Mouse (Mus musculus): ENCODE measurements at regions not wholly inside any gene's neighbourhood (a gene's known extent, or its start where the extent isn't known, plus 50 kb on each side); places are given as distances from the start of the nearest gene placed in this dataset.

DNA sequence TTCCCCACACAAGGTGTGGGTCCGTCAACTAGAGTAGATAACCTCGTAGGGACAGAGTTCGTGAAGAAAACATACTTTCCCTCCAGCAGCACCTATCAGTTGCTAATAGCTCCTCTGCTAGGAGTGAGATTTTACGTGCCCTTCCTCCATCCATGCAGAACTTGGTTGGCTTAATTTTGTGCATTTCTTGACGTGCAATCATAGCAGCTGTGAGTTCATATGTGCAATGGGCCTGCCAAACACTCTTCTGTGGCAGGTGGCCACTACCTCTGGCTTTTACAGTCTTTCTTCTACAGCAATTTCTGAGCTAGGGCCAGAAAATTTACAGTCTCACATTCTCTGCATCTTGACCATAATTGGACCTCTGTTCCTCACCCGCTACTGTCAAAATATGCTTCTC, 161.9 kb upstream of the Btg1 start:
- Histone ChIP-seq H3K27me3 (replicated peaks; ENCODE audit: control insufficient read depth, insufficient read depth, low read length) (no peaks in the 10 kb centered on the region), H3K36me3 (ENCODE audit: control insufficient read depth, insufficient read depth, low read length) (no peaks in the 10 kb centered on the region), H3K4me2 (ENCODE audit: low read depth, low read length) (no peak overlapping the region), H3K4me3 (ENCODE audit: low read length) (no peak overlapping the region), H3K27ac (ENCODE audit: low read length) (no peak overlapping the region), H3K4me1 (ENCODE audit: control insufficient read depth, insufficient read depth, low read length) (no peaks in the 10 kb centered on the region), H3K9me3 (ENCODE audit: control insufficient read depth, low read length) (0 out of 2 replicates have a peak, but pooled peaks cover 3% of the 10 kb centered on the region), H3K9ac (ENCODE audit: low read depth, low read length) (no peak overlapping the region)
- 87% methylated on average over 6 of the region's 6 CpGs for WGBS
- no peak for ATAC-seq

DNA sequence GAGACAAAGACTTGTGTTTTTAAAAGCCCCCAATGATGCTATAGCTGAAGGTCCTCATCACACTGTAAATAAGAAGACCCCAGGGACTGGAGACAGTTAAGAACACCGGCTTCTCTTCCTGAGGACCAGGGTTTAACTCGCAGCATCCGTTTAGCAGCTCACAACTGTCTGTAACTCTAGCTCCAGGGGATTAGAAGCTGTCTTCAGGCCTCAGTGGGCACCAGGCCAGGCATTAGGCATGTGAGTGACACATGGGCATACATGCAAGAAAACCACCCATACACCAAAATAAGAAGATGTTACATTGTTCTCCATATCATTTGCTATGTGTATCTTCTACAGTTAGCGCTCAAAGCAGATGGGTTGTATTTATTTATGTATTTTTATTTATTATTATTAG, 158.3 kb upstream of the Btg1 start:
- H3K4me1 ChIP-seq (ENCODE audit: control insufficient read depth, insufficient read depth, low read length) = no peaks in the 10 kb centered on the region
- WGBS = 84% methylated on average over 4 of the region's 4 CpGs
- H3K27me3 ChIP-seq (replicated peaks; ENCODE audit: control insufficient read depth, insufficient read depth, low read length) = no peaks in the 10 kb centered on the region
- H3K27ac ChIP-seq (ENCODE audit: low read length) = no peak overlapping the region
- no peak overlapping the region for H3K4me3 ChIP-seq (ENCODE audit: low read length)
- no peak overlapping the region for H3K4me2 ChIP-seq (ENCODE audit: low read depth, low read length)
- no peaks in the 10 kb centered on the region for H3K36me3 ChIP-seq (ENCODE audit: control insufficient read depth, insufficient read depth, low read length)
- ATAC-seq = no peak
- H3K9me3 ChIP-seq (ENCODE audit: control insufficient read depth, low read length) = no peaks in the 10 kb centered on the region
- H3K9ac ChIP-seq (ENCODE audit: low read depth, low read length) = no peak overlapping the region

DNA sequence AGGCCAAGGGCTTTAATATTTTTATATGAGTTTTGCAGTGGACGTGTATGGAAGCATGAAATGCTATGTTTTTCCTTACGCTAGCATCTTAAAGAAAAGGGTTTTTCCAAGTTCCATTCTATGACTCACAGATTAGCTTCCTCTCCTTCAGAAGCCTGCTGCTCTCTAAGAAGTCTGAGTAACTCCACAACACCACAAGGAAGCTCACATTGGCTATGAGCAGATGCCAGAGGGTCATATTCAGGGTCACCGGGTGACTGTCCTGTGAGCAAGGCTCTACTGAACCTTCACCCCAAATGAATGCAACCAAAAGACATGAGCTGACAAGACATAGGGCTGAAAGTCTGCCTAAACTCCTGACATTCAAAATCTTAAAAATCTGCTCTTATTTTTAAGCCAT, 157.6 kb upstream of the Btg1 start:
- H3K4me2 ChIP-seq (ENCODE audit: low read depth, low read length) = no peak overlapping the region
- no peak overlapping the region for H3K27ac ChIP-seq (ENCODE audit: low read length)
- H3K4me1 ChIP-seq (ENCODE audit: control insufficient read depth, insufficient read depth, low read length) = no peaks in the 10 kb centered on the region
- ATAC-seq = no peak
- no peak overlapping the region for H3K4me3 ChIP-seq (ENCODE audit: low read length)
- H3K36me3 ChIP-seq (ENCODE audit: control insufficient read depth, insufficient read depth, low read length) = no peaks in the 10 kb centered on the region
- H3K9me3 ChIP-seq (ENCODE audit: control insufficient read depth, low read length) = no peaks in the 10 kb centered on the region
- H3K9ac ChIP-seq (ENCODE audit: low read depth, low read length) = no peak overlapping the region
- WGBS = 90% methylated on average over 3 of the region's 3 CpGs
- no peaks in the 10 kb centered on the region for H3K27me3 ChIP-seq (replicated peaks; ENCODE audit: control insufficient read depth, insufficient read depth, low read length)

DNA sequence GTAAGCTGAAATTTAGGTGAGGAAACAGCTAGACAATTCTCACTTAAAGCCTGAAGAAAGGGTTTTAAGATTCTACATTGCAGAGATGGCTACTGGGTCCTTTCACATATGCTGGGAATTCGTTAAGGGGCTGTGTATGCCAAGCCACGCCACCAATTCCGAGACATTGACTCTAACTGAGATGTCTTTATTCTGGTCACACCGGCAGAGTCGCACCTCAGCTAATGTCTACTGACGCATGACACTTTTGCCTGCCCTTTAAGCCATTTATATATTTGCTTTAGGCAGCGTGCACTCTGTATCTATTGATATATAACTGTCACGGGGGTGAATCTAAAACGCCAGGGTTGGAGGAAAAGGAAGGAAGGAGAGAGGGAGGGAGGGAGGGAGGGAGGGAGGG, 156.7 kb upstream of the Btg1 start:
- H3K36me3 ChIP-seq (ENCODE audit: control insufficient read depth, insufficient read depth, low read length) = no peaks in the 10 kb centered on the region
- no peaks in the 10 kb centered on the region for H3K27me3 ChIP-seq (replicated peaks; ENCODE audit: control insufficient read depth, insufficient read depth, low read length)
- 53% methylated on average over 9 of the region's 9 CpGs for WGBS
- no peaks in the 10 kb centered on the region for H3K9me3 ChIP-seq (ENCODE audit: control insufficient read depth, low read length)
- H3K4me2 ChIP-seq (ENCODE audit: low read depth, low read length) = no peak overlapping the region
- H3K9ac ChIP-seq (ENCODE audit: low read depth, low read length) = no peak overlapping the region
- no peak for ATAC-seq
- H3K27ac ChIP-seq (ENCODE audit: low read length) = no peak overlapping the region
- H3K4me3 ChIP-seq (ENCODE audit: low read length) = no peak overlapping the region
- H3K4me1 ChIP-seq (ENCODE audit: control insufficient read depth, insufficient read depth, low read length) = no peaks in the 10 kb centered on the region

DNA sequence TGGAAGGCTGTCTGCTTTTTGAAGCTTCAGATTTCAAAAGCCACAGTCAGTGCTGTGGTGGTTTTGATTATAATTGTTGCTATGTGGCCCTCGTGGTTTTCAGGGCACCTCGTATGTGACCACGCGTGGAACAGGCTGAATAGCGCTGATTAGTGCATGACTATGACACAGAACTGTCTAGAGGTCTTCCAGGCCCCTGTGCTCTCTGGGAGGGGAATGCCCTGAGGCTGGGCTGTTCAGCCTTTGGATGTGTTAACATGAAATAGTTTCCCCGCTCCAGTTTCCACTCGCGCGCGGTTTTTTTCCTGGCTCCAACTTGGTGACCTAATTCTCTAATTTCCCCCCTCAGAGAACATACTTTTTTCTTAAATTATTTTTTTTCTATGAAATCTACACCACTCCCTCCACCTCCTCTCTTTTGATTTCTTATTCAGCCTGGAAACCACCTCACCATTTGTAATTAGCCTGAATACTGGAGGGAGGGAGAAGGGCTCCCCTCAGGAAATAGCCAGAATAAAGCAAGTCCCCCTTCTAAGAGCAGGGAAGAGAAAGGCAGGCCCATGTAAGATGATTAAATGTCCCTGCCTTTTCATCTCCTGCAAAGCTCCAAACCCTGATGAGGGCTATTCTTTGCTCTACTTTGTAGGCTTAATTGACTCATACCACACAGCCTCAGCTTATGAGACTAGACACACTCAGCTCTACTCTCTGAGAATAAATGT, 156.0 kb upstream of the Btg1 start:
- Histone ChIP-seq H3K36me3 (ENCODE audit: control insufficient read depth, insufficient read depth, low read length) (no peaks in the 10 kb centered on the region), H3K4me1 (ENCODE audit: control insufficient read depth, insufficient read depth, low read length) (no peaks in the 10 kb centered on the region), H3K9ac (ENCODE audit: low read depth, low read length) (no peak overlapping the region), H3K4me3 (ENCODE audit: low read length) (no peak overlapping the region), H3K27ac (ENCODE audit: low read length) (no peak overlapping the region), H3K9me3 (ENCODE audit: control insufficient read depth, low read length) (no peaks in the 10 kb centered on the region), H3K4me2 (ENCODE audit: low read depth, low read length) (no peak overlapping the region), H3K27me3 (replicated peaks; ENCODE audit: control insufficient read depth, insufficient read depth, low read length) (no peaks in the 10 kb centered on the region)
- WGBS = 70% methylated on average over 10 of the region's 10 CpGs
- ATAC-seq = no peak

DNA sequence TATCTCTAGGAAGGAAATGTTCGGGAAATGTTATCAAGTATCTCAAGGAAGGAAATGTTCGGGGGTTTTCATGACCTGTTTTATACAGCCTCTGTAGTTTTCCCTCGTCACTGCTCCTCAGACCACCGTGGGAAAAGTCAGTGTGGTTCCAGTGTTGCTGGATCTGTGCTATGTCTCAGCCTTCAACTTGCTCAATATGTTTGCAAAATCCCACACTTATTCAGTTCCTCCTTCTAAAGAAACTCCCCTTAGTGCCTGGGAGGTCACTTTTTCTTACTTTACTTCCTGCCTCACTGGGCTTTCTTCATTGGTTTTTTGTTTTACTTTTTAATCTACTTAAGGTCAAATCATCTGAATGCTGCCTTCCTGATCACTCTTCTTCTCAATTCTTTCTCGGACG, 150.8 kb upstream of the Btg1 start:
- 76% methylated on average over 6 of the region's 6 CpGs for WGBS

DNA sequence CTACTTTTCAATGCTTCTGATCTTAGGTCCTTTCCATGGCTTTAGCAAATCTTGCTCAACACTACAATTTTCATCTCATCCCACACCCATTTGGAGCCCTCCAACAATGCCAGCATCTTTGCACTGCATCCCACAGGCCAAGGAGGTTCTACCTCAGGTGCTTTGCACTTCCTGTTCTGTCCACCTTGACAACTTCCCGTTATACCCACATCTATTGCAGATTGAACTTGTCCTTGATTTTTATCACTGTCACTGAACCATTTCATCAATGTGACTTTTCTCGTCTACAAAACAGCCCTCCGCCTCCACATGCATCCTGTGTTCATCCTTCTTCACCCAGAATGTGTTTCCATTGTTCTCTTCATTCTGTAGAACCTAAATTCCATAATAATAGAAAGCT, 150.0 kb upstream of the Btg1 start:
- Histone ChIP-seq H3K9me3 (ENCODE audit: control insufficient read depth, low read length) (no peaks in the 10 kb centered on the region), H3K27ac (ENCODE audit: low read length) (no peak overlapping the region), H3K4me3 (ENCODE audit: low read length) (no peak overlapping the region), H3K27me3 (replicated peaks; ENCODE audit: control insufficient read depth, insufficient read depth, low read length) (no peaks in the 10 kb centered on the region), H3K9ac (ENCODE audit: low read depth, low read length) (no peak overlapping the region), H3K4me2 (ENCODE audit: low read depth, low read length) (no peak overlapping the region), H3K4me1 (ENCODE audit: control insufficient read depth, insufficient read depth, low read length) (no peaks in the 10 kb centered on the region), H3K36me3 (ENCODE audit: control insufficient read depth, insufficient read depth, low read length) (no peaks in the 10 kb centered on the region)
- ATAC-seq = no peak
- WGBS = 86% methylated on average over 3 of the region's 3 CpGs

More for the DNA sequence above, 150.8 kb upstream of the Btg1 start:
- Histone ChIP-seq H3K36me3 (ENCODE audit: control insufficient read depth, insufficient read depth, low read length) (no peaks in the 10 kb centered on the region), H3K27me3 (replicated peaks; ENCODE audit: control insufficient read depth, insufficient read depth, low read length) (no peaks in the 10 kb centered on the region), H3K4me1 (ENCODE audit: control insufficient read depth, insufficient read depth, low read length) (no peaks in the 10 kb centered on the region), H3K27ac (ENCODE audit: low read length) (no peak overlapping the region), H3K4me2 (ENCODE audit: low read depth, low read length) (no peak overlapping the region), H3K4me3 (ENCODE audit: low read length) (no peak overlapping the region), H3K9ac (ENCODE audit: low read depth, low read length) (no peak overlapping the region), H3K9me3 (ENCODE audit: control insufficient read depth, low read length) (no peaks in the 10 kb centered on the region)
- no peak for ATAC-seq

DNA sequence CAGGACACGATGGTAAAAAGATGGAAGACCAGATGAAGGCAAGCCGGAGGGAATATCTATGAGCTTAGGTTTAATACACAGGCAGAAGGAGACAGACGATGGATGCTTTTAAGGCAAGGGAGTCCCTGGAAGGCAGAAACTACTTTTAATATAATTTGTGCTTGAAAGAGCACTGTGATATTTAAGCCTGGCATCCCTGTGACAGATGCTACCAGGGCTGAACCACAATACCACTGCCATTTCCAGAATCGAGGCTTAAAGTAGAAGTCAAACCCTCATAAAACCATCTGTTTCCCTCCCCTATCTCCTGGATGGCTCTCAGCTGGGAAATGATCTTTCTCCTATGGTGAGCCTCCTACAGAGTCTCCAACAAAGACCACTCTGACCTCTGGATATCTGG, 149.1 kb upstream of the Btg1 start:
- Histone ChIP-seq H3K9ac (ENCODE audit: low read depth, low read length) (no peak overlapping the region), H3K4me1 (ENCODE audit: control insufficient read depth, insufficient read depth, low read length) (no peaks in the 10 kb centered on the region), H3K27me3 (replicated peaks; ENCODE audit: control insufficient read depth, insufficient read depth, low read length) (no peaks in the 10 kb centered on the region), H3K4me3 (ENCODE audit: low read length) (no peak overlapping the region), H3K9me3 (ENCODE audit: control insufficient read depth, low read length) (no peaks in the 10 kb centered on the region), H3K4me2 (ENCODE audit: low read depth, low read length) (no peak overlapping the region), H3K27ac (ENCODE audit: low read length) (no peak overlapping the region), H3K36me3 (ENCODE audit: control insufficient read depth, insufficient read depth, low read length) (no peaks in the 10 kb centered on the region)
- WGBS = 47% methylated on average over 4 of the region's 4 CpGs
- ATAC-seq = no peak

DNA sequence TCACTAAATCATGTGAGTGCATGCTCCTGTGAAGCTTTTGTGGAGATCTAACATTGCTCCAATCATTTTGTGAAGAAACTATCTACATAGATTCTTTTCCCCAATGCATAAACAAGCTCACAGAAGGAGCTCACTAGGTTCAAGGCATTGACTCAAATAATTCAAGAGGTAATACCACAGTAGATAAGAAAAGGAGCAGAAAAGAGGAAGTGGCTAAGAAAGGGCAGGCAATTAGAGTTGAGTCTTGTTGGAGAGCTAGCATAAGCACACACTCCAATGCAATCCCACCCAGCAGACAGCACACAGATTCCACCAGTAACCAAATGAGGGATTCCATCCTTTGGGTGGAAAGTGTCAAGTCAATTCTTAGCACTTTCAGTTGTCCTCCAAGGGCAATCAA, 145.3 kb upstream of the Btg1 start:
- no peaks in the 10 kb centered on the region for H3K4me1 ChIP-seq (ENCODE audit: control insufficient read depth, insufficient read depth, low read length)
- no peak overlapping the region for H3K9ac ChIP-seq (ENCODE audit: low read depth, low read length)
- H3K9me3 ChIP-seq (ENCODE audit: control insufficient read depth, low read length) = no peaks in the 10 kb centered on the region
- ATAC-seq = no peak
- no peak overlapping the region for H3K4me3 ChIP-seq (ENCODE audit: low read length)
- H3K4me2 ChIP-seq (ENCODE audit: low read depth, low read length) = no peak overlapping the region
- no peak overlapping the region for H3K27ac ChIP-seq (ENCODE audit: low read length)
- H3K27me3 ChIP-seq (replicated peaks; ENCODE audit: control insufficient read depth, insufficient read depth, low read length) = no peaks in the 10 kb centered on the region
- H3K36me3 ChIP-seq (ENCODE audit: control insufficient read depth, insufficient read depth, low read length) = no peaks in the 10 kb centered on the region

DNA sequence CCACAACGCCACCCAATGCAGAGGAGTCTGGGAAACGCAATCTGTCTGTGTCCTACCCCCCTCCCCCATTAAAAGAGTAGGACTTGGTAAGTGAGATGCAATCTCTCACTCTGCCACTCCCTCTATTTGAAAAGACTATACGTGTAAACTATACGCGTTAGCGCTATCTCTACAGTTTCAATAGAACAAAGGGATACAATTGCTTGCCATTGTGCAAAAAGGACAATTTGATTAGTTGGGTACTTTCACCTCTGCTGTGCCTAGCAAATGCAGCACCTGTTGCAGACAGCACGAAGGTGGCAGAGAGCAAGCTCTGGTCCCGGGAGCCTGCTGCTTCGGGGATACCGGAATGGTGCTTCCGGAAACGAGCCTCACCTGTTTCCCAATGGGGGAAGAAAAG, 137.5 kb upstream of the Btg1 start:
- Histone ChIP-seq H3K4me1 (ENCODE audit: control insufficient read depth, insufficient read depth, low read length) (no peaks in the 10 kb centered on the region), H3K4me3 (ENCODE audit: low read length) (no peak overlapping the region), H3K4me2 (ENCODE audit: low read depth, low read length) (0 out of 2 replicates have a peak overlapping the region, but pooled peaks have one; percentile 21), H3K9ac (ENCODE audit: low read depth, low read length) (no peak overlapping the region), H3K27ac (ENCODE audit: low read length) (no peak overlapping the region), H3K36me3 (ENCODE audit: control insufficient read depth, insufficient read depth, low read length) (no peaks in the 10 kb centered on the region), H3K9me3 (ENCODE audit: control insufficient read depth, low read length) (no peaks in the 10 kb centered on the region), H3K27me3 (replicated peaks; ENCODE audit: control insufficient read depth, insufficient read depth, low read length) (no peaks in the 10 kb centered on the region)
- ATAC-seq = no peak
- 53% methylated on average over 12 of the region's 12 CpGs for WGBS

All from intestine, embryonic 16.5 days (tissue).